Mouse (Mus musculus): ENCODE results near the gene Gal3st1. TPM values are rescaled to one million over a fixed set of nuclear protein-coding genes. Genes with fewer than 3 reads are reported as not detected.

The Gal3st1 gene
- polyA plus RNA-seq, 1 experiment from 2014 or later: 0.41 TPM

DNA sequence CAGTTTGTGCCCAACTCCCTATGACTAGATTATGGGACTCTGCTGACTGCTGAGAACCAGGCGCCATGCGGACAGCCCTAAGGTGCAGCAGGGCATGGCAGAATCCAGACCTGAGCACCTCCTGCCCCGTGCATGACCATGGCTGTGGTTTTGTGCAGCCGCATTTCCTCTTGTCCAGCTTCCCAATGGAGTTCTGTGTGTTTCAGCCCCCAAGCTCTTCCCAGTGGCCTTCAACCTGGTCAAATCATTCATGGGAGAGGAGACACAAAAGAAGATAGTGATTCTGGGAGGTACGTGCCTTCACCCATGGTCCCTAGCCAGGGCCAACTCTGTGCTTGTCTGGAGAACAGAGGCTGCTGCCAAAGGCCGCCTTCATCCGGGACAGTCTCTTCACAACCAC, 59.6 kb downstream of the Gal3st1 start:
- H3K27me3 ChIP-seq (ENCODE audit: control insufficient read depth, insufficient read depth, low read length): no peaks in the 10 kb centered on the region
- 90% methylated on average over 7 of the region's 7 CpGs for WGBS
- ATAC-seq (replicated peaks; ENCODE audit: low FRiP score) (no peak), DNase-seq (ENCODE audit: low spot score) (no peak)
- H3K9me3 ChIP-seq (ENCODE audit: control insufficient read depth, low read length): no peaks in the 10 kb centered on the region
- H3K27ac ChIP-seq (ENCODE audit: low read depth, low read length): no peak overlapping the region
- H3K4me2 ChIP-seq (ENCODE audit: low read depth, low read length, severe bottlenecking): no peak overlapping the region
- H3K36me3 ChIP-seq (ENCODE audit: control insufficient read depth, insufficient read depth, low read length): no peaks in the 10 kb centered on the region
- no peaks in the 10 kb centered on the region for H3K4me1 ChIP-seq (replicated peaks; ENCODE audit: control insufficient read depth, insufficient read depth, low read length)
- H3K9ac ChIP-seq (ENCODE audit: low read length): no peak overlapping the region
- no peak overlapping the region for H3K4me3 ChIP-seq (ENCODE audit: low read depth, low read length)

DNA sequence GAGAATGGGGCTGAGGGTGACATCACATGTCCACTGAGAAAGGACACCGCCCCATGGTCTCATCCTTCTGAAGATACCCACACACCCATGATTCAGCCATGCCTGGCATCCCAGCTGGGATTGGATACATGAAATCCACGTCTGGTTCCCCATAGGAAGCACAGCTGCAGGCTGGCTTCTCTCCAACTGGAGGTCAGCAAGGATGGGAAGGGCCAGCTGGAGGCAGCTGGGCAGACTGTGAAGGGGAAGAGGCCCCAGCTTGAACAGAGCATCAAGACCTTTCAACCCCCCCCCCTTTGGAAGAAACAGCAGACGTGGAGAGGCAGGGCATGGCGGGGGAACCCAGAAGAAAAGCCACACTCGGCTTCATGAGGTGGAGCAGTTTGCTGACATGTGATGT, 63.1 kb downstream of the Gal3st1 start:
- Histone ChIP-seq H3K4me3 (ENCODE audit: low read depth, low read length) (no peak overlapping the region), H3K27ac (ENCODE audit: low read depth, low read length) (no peak overlapping the region), H3K4me1 (replicated peaks; ENCODE audit: control insufficient read depth, insufficient read depth, low read length) (no peaks in the 10 kb centered on the region), H3K9ac (ENCODE audit: low read length) (no peak overlapping the region), H3K4me2 (ENCODE audit: low read depth, low read length, severe bottlenecking) (no peak overlapping the region), H3K9me3 (ENCODE audit: control insufficient read depth, low read length) (no peaks in the 10 kb centered on the region), H3K27me3 (ENCODE audit: control insufficient read depth, insufficient read depth, low read length) (no peaks in the 10 kb centered on the region), H3K36me3 (ENCODE audit: control insufficient read depth, insufficient read depth, low read length) (no peaks in the 10 kb centered on the region)
- ATAC-seq (replicated peaks; ENCODE audit: low FRiP score): no peak
- no peak for DNase-seq (ENCODE audit: low spot score)
- WGBS: 66% methylated on average over 5 of the region's 5 CpGs

DNA sequence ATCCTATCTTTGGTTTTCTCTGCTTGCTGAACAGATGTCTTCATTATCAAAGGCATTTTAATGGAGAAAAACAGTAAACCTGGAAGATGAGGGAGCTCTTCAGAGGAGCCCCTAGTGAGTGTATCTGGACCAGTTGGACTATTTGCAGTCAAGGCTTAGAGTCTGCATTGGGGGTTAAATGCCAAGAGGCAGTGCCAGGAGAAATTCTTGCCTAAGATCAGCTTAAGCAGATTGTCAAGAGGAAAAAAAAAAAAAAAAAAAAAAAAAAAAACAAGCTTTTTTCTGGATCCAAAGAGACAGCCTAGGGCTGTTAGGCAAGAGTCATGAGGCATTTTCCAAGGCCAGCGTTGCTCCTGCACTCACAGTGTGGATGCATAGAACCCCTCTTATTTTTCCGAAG, 64.3 kb downstream of the Gal3st1 start:
- H3K9ac ChIP-seq (ENCODE audit: low read length): no peak overlapping the region
- DNase-seq (ENCODE audit: low spot score) (no peak), ATAC-seq (replicated peaks; ENCODE audit: low FRiP score) (no peak)
- no peak overlapping the region for H3K27ac ChIP-seq (ENCODE audit: low read depth, low read length)
- no peaks in the 10 kb centered on the region for H3K9me3 ChIP-seq (ENCODE audit: control insufficient read depth, low read length)
- H3K36me3 ChIP-seq (ENCODE audit: control insufficient read depth, insufficient read depth, low read length): no peaks in the 10 kb centered on the region
- H3K4me1 ChIP-seq (replicated peaks; ENCODE audit: control insufficient read depth, insufficient read depth, low read length): no peaks in the 10 kb centered on the region
- 92% methylated on average over 2 of the region's 2 CpGs for WGBS
- no peaks in the 10 kb centered on the region for H3K27me3 ChIP-seq (ENCODE audit: control insufficient read depth, insufficient read depth, low read length)
- no peak overlapping the region for H3K4me3 ChIP-seq (ENCODE audit: low read depth, low read length)
- no peak overlapping the region for H3K4me2 ChIP-seq (ENCODE audit: low read depth, low read length, severe bottlenecking)

DNA sequence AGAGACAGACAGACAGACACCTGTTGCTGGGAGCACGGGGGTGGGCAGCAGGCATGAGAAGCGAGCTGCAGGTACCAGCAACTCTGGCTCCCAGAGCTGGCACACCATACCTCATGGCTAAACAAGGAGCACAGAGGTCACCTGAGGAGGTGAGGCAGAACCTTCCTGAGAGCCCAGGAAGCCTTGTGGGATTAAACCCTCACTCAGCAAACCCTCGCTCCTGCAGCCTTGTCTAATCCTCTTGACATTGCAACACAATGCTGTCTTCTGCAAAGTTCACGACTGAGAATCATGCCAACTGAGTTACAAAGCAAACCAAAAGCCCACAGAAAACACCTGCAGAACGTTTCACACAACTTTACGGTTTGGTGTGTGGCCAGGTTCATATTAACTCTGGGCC, 65.0 kb downstream of the Gal3st1 start:
- H3K9me3 ChIP-seq (ENCODE audit: control insufficient read depth, low read length): no peaks in the 10 kb centered on the region
- no peak for DNase-seq (ENCODE audit: low spot score)
- H3K27ac ChIP-seq (ENCODE audit: low read depth, low read length): no peak overlapping the region
- H3K27me3 ChIP-seq (ENCODE audit: control insufficient read depth, insufficient read depth, low read length): no peaks in the 10 kb centered on the region
- no peak for ATAC-seq (replicated peaks; ENCODE audit: low FRiP score)
- H3K4me1 ChIP-seq (replicated peaks; ENCODE audit: control insufficient read depth, insufficient read depth, low read length): no peaks in the 10 kb centered on the region
- 88% methylated on average over 6 of the region's 6 CpGs for WGBS
- no peaks in the 10 kb centered on the region for H3K36me3 ChIP-seq (ENCODE audit: control insufficient read depth, insufficient read depth, low read length)
- no peak overlapping the region for H3K4me3 ChIP-seq (ENCODE audit: low read depth, low read length)
- no peak overlapping the region for H3K4me2 ChIP-seq (ENCODE audit: low read depth, low read length, severe bottlenecking)
- no peak overlapping the region for H3K9ac ChIP-seq (ENCODE audit: low read length)

Other genes starting within 250 kb of the Gal3st1 start
- gene Osbp2, start 119.7 kb upstream of the Gal3st1 start, polyA plus RNA-seq (2014; fragmentation: Nextera tagmentation; extraction: Ambion mirVana): 1.2 and 2.0 TPM in 2 replicates
- 0.51 and 0.60 TPM in 2 replicates for gene 4921536K21Rik, start 88.5 kb upstream of the Gal3st1 start, polyA plus RNA-seq (2014; fragmentation: Nextera tagmentation; extraction: Ambion mirVana)
- 22.5 and 23.7 TPM in 2 replicates for gene Dusp18, start 88.4 kb upstream of the Gal3st1 start, polyA plus RNA-seq (2014; fragmentation: Nextera tagmentation; extraction: Ambion mirVana)
- gene Slc35e4, start 69.0 kb upstream of the Gal3st1 start, polyA plus RNA-seq (2014; fragmentation: Nextera tagmentation; extraction: Ambion mirVana): 3.5 and 3.9 TPM in 2 replicates
- gene Tcn2, start 51.5 kb upstream of the Gal3st1 start, polyA plus RNA-seq (2014; fragmentation: Nextera tagmentation; extraction: Ambion mirVana): 23.1 and 26.0 TPM in 2 replicates
- 82.9 and 90.4 TPM in 2 replicates for gene Pes1, start 19.7 kb upstream of the Gal3st1 start, polyA plus RNA-seq (2014; fragmentation: Nextera tagmentation; extraction: Ambion mirVana)
- 0.31 TPM in 1 of 2 replicates, not detected in the other for gene 4930556J24Rik, start 6.9 kb upstream of the Gal3st1 start, polyA plus RNA-seq (2014; fragmentation: Nextera tagmentation; extraction: Ambion mirVana)
- gene Sec14l4, start 47.8 kb downstream of the Gal3st1 start, polyA plus RNA-seq (2014; fragmentation: Nextera tagmentation; extraction: Ambion mirVana): 0.29 TPM in 1 of 2 replicates, not detected in the other
- 0.28 and 0.37 TPM in 2 replicates for gene Sec14l3, start 81.2 kb downstream of the Gal3st1 start, polyA plus RNA-seq (2014; fragmentation: Nextera tagmentation; extraction: Ambion mirVana)
- 7.9 and 8.9 TPM in 2 replicates for gene Mtfp1, start 111.8 kb downstream of the Gal3st1 start, polyA plus RNA-seq (2014; fragmentation: Nextera tagmentation; extraction: Ambion mirVana)
- 2.1 TPM in 2 replicates for gene Sec14l2, start 139.8 kb downstream of the Gal3st1 start, polyA plus RNA-seq (2014; fragmentation: Nextera tagmentation; extraction: Ambion mirVana)
- gene Rnf215, start 151.6 kb downstream of the Gal3st1 start, polyA plus RNA-seq (2014; fragmentation: Nextera tagmentation; extraction: Ambion mirVana): 25.0 and 31.4 TPM in 2 replicates
- gene Ccdc157, start 176.7 kb downstream of the Gal3st1 start, polyA plus RNA-seq (2014; fragmentation: Nextera tagmentation; extraction: Ambion mirVana): 5.3 and 5.9 TPM in 2 replicates
- 107 and 108 TPM in 2 replicates for gene Sf3a1, start 176.7 kb downstream of the Gal3st1 start, polyA plus RNA-seq (2014; fragmentation: Nextera tagmentation; extraction: Ambion mirVana)
- 22.4 and 23.0 TPM in 2 replicates for gene Tbc1d10a, start 203.2 kb downstream of the Gal3st1 start, polyA plus RNA-seq (2014; fragmentation: Nextera tagmentation; extraction: Ambion mirVana)
- 2.0 and 2.5 TPM in 2 replicates for gene Castor1, start 234.6 kb downstream of the Gal3st1 start, polyA plus RNA-seq (2014; fragmentation: Nextera tagmentation; extraction: Ambion mirVana)